Mouse (Mus musculus) spleen, adult 2 months (tissue): ENCODE data around the gene Zfp784.

Experiments used
- CTCF ChIP-seq: fragments of 200-500 bp; IDR thresholded peaks from 2 replicates; pipeline ENCODE4 v1.5.1; 2011; ENCODE audit warnings: mild to moderate bottlenecking, inconsistent platforms; ENCODE audit not compliant: insufficient read depth, insufficient read length, insufficient replicate concordance; ENCODE audit errors: extremely low read depth
- POLR2A ChIP-seq: fragments of 200-500 bp; IDR thresholded peaks from 2 replicates; pipeline ENCODE4 v1.6.1; 2011; ENCODE audit warnings: low read depth, low read length, inconsistent platforms

DNA sequence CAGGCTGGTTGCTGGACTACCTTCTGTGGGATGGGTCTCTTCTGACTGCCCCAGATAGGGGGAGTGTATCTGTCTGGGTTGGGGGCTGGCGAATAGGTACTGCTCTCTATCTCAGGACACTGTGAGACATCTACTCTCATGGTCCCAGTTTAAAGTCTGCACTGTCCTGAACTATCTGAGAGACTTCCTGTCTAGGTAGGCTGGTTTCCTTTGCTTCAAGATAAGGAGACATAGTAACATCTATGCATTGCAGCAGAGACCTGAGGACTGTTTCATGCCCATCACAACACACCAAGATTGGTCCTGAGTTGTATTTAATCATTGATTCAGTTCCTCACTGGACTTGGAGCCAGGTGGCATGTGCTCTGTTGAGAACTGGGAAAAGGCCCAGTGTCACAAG lies 47.3 kb upstream of the Zfp784 start:
- TF ChIP-seq POLR2A (no peak), CTCF (no peak)
